Mouse (Mus musculus): ENCODE results near the gene Tmprss11c. TPM values are rescaled to one million over a fixed set of nuclear protein-coding genes. Genes with fewer than 3 reads are reported as not detected.

Gene Tmprss11c
- polyA plus RNA-seq, 1 experiment = not detected

- TF ChIP-seq CTCF (IDR thresholded peaks at IDR 0.05; ENCODE audit: low read depth, low read length) = peak; percentile 44
- TF ChIP-seq POLR2A (IDR thresholded peaks at IDR 0.05; ENCODE audit: borderline replicate concordance, low read depth, low read length) = no peak
- Histone ChIP-seq H3K27ac (ENCODE audit: insufficient read depth, low read depth, low read length) (peak overlapping the region; percentile 51), H3K4me3 (ENCODE audit: insufficient read depth, low read length) (no peak overlapping the region), H3K4me1 (ENCODE audit: control insufficient read depth, insufficient read depth, low read length) (peaks cover 2% of the 10 kb centered on the region; the same call in 1 of the 2 replicates)
Observed at GRCm38 (mm10) chr5:86190770-86191169, 98.3 kb downstream of the Tmprss11c start.

GRCm38 (mm10) chr5:86190290-86190689, 98.8 kb downstream of the Tmprss11c start:
- peaks cover 2% of the 10 kb centered on the region; the same call in 1 of the 2 replicates for H3K4me1 ChIP-seq (ENCODE audit: control insufficient read depth, insufficient read depth, low read length)
- peak overlapping the region; percentile 51 for H3K27ac ChIP-seq (ENCODE audit: insufficient read depth, low read depth, low read length)
- TF ChIP-seq POLR2A (IDR thresholded peaks at IDR 0.05; ENCODE audit: borderline replicate concordance, low read depth, low read length) (no peak), CTCF (IDR thresholded peaks at IDR 0.05; ENCODE audit: low read depth, low read length) (no peak)
- H3K4me3 ChIP-seq (ENCODE audit: insufficient read depth, low read length) = no peak overlapping the region

- peaks cover 2% of the 10 kb centered on the region; the same call in 1 of the 2 replicates for H3K4me1 ChIP-seq (ENCODE audit: control insufficient read depth, insufficient read depth, low read length)
- no peak overlapping the region for H3K27ac ChIP-seq (ENCODE audit: insufficient read depth, low read depth, low read length)
- no peak for TF ChIP-seq CTCF (IDR thresholded peaks at IDR 0.05; ENCODE audit: low read depth, low read length)
- no peak for TF ChIP-seq POLR2A (IDR thresholded peaks at IDR 0.05; ENCODE audit: borderline replicate concordance, low read depth, low read length)
- H3K4me3 ChIP-seq (ENCODE audit: insufficient read depth, low read length) = no peak overlapping the region
Observed at GRCm38 (mm10) chr5:86187441-86187840, 101.7 kb downstream of the Tmprss11c start.

Other genes starting within 250 kb of the Tmprss11c start
- gene Cenpc1, start 223.7 kb downstream of the Tmprss11c start, polyA plus RNA-seq (2012; ENCODE audit: insufficient read depth, insufficient read length, missing spikeins) = 20.3 and 23.1 TPM in 2 replicates
- gene Stap1, start 217.6 kb downstream of the Tmprss11c start, polyA plus RNA-seq (2012; ENCODE audit: insufficient read depth, insufficient read length, missing spikeins) = 208 and 228 TPM in 2 replicates
- 12.2 and 13.3 TPM in 2 replicates for gene Uba6, start 116.5 kb downstream of the Tmprss11c start, polyA plus RNA-seq (2012; ENCODE audit: insufficient read depth, insufficient read length, missing spikeins)
- gene Gnrhr, start 91.4 kb downstream of the Tmprss11c start, polyA plus RNA-seq (2012; ENCODE audit: insufficient read depth, insufficient read length, missing spikeins) = not detected in 2 replicates
- gene Tmprss11d, start 84.1 kb upstream of the Tmprss11c start, polyA plus RNA-seq (2012; ENCODE audit: insufficient read depth, insufficient read length, missing spikeins) = not detected in 2 replicates
- 0.27 and 0.55 TPM in 2 replicates for gene Tmprss11a, start 179.7 kb upstream of the Tmprss11c start, polyA plus RNA-seq (2012; ENCODE audit: insufficient read depth, insufficient read length, missing spikeins)
- not detected in 2 replicates for gene Tmprss11g, start 229.3 kb upstream of the Tmprss11c start, polyA plus RNA-seq (2012; ENCODE audit: insufficient read depth, insufficient read length, missing spikeins)

Measured in bone marrow macrophage, adult 2 months (primary cell).